Mouse (Mus musculus): ENCODE results near the gene Gm11756. TPM values are rescaled to one million over a fixed set of nuclear protein-coding genes. Genes with fewer than 3 reads are reported as not detected.

The Gm11756 gene
- total RNA-seq (2023), result not detected

DNA sequence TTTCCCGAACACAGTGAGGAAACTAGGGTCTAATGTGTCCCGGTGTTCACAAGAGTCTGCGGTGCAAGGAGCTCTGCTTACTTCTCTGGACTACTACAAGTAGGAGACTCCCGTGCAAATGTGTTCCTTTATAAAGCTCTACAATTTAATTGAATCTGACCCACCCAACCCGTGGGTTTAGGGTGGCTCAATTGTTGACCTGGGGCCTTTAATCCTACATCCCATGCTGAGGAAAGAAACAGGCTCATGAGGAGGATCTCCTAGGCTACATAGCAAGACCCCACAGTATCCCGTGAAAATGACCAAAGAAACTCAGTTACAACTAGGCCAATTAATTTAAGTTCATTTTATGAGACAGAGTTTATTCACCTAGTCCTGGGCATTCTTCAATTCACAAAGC, at the start of gene Gm11756:
Gene Gm11756 (minus strand): TSS at position 101 of the 400 bp plus-strand sequence.

DNA sequence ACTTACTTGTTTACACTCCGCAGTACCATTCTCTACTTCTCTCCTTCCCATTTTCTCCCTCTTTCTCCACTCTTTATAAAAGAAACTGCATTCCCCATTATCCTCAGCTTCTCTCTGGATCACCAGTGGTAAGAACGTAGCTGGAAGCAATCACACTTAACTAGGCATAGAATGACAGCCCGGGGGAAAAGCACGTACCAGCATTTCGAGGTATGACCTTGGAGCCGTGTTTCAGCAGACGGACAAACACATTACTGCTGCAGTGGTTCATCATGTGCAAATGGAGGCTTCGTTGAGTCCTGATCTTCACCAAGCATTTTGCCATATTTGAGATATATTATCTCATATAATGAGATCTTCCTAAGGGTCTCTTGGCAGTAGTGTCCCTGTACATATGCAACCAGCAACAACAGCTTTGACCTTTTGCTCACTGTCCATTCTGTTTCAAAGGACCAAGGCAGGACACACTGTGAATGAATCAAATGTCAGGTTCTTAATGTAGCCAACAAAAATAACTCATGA, 29.9 kb upstream of the Gm11756 start, which contains the start of gene 2310002L09Rik:
Gene 2310002L09Rik (minus strand): TSS at position 472 of the 522 bp plus-strand sequence.

GRCm38 (mm10) chr4:73905853-73906252, 14.7 kb downstream of the Gm11756 start, which contains the start of gene Gm13871:
Gene Gm13871, minus strand, starts transcription at chr4:73905953.

GRCm38 (mm10) chr4:73891012-73891411, 29.5 kb downstream of the Gm11756 start, which contains the start of gene Gm11757:
Gene Gm11757, minus strand, starts transcription at chr4:73891112.

DNA sequence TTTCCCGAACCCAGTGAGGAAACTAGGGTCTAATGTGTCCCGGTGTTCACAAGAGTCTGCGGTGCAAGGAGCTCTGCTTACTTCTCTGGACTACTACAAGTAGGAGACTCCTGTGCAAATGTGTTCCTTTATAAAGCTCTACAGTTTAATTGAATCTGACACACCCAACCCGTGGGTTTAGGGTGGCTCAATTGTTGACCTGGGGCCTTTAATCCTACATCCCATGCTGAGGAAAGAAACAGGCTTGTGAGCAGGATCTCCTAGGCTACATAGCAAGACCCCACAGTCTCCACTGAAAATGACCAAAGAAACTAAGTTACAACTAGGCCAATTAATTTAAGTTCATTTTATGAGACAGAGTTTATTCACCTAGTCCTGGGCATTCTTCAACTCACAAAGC, 44.4 kb downstream of the Gm11756 start, which contains the start of gene Gm11758:
Gene Gm11758 (minus strand): TSS at position 101 of the 400 bp plus-strand sequence.

Other genes starting within 250 kb of the Gm11756 start
- not detected for gene Gm428, start 237.2 kb downstream of the Gm11756 start, total RNA-seq (2023)
- gene Rasef, start 129.8 kb downstream of the Gm11756 start, total RNA-seq (2023), result not detected
- gene Gm11758, start 44.5 kb downstream of the Gm11756 start, total RNA-seq (2023), result not detected
- not detected for gene Gm11757, start 29.6 kb downstream of the Gm11756 start, total RNA-seq (2023)
- not detected for gene Gm13871, start 14.8 kb downstream of the Gm11756 start, total RNA-seq (2023)
- gene 2310002L09Rik, start 30.1 kb upstream of the Gm11756 start, total RNA-seq (2023), result not detected
- not detected for gene Frmd3, start 92.7 kb upstream of the Gm11756 start, total RNA-seq (2023)